ENCODE assay signal across 10 mouse cellular contexts in the genomic region with DNA sequence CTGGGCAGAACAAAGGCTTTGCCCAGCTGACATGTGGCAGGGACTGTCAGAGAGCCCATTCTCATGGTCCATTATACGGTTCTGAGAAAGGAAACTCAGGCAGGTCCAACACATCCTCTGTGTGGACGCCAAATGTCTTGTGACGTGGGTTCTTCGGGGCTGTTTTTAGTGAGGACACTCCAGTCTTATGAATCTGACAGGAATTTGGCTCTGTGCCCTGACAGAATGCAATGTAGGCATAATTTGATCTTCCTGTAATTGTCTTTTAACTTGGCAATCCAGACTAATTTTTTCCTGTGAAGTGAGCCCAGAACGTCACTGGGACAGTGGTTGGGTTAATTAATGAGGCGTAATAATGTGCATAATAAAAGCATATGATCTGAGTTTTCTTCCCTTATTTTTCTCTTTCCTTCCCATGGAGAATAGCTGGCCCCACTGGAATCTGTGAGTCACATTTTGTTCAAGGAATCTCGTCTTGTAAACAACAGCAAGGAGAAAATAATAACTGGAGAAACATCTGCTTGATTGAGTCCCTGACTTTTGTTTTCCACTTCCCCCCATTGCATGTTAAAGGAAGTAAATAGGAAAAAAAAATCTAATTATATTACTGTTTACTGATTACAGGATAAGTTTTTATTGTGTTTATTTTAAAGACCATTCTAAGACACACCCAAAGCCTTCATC.
DNase-seq lines count a peak whose midpoint lies in the region; ATAC-seq and TF ChIP-seq lines count a peak whose summit lies in the region.
"Had no signal": no experiment of that assay in that cellular context is flagged by ENCODE, and none has a peak within 500 bp of the region (broad histone marks: within the 10 kb centered on the region; RNA-seq: fewer than 3 reads in every experiment).

No protein-coding gene starts in this region.

- H3K4me1 ChIP-seq in cerebellum, adult 2 months (ENCODE audit: control insufficient read depth, insufficient read depth, low read length), result no peaks in the 10 kb centered on the region
- no peaks in the 10 kb centered on the region for H3K4me1 ChIP-seq in stomach, embryonic 16.5 days (ENCODE audit: control insufficient read depth, insufficient read depth, low read length)
- no peaks in the 10 kb centered on the region for H3K4me1 ChIP-seq in stomach, postnatal 0 days (replicated peaks; ENCODE audit: control insufficient read depth, insufficient read depth)
- H3K4me1 ChIP-seq in kidney, embryonic 15.5 days, result no peaks in the 10 kb centered on the region

- DNase-seq in cerebellum, postnatal 10 days, result peak; percentile 35 to 44
- DNase-seq in cerebellum, adult 2 months, result no peak
- DNase-seq in stomach, postnatal 0 days (ENCODE audit: low spot score), result no peak
- DNase-seq in thymus, postnatal 0 days (ENCODE audit: low spot score), result no peak
- DNase-seq in cerebellum, postnatal 36 days, result no peak
- DNase-seq: thymus, postnatal 14 days had no signal

- TF ChIP-seq CTCF in cerebellum, adult 2 months (IDR thresholded peaks at IDR 0.05; ENCODE audit: borderline replicate concordance, insufficient read depth, low read depth, low read length), result no peak
- no peak for TF ChIP-seq CTCF in stomach, postnatal 0 days (IDR thresholded peaks at IDR 0.05; ENCODE audit: low read depth)

- WGBS in cerebellum, adult 2 months, result 9% methylated on average over 7 of the region's 7 CpGs
- 36% methylated on average over 7 of the region's 7 CpGs for WGBS in stomach, embryonic 16.5 days
- WGBS in stomach, postnatal 0 days, result 53% methylated on average over 7 of the region's 7 CpGs
- WGBS in kidney, embryonic 15.5 days, result 48% methylated on average over 7 of the region's 7 CpGs

- no peaks in the 10 kb centered on the region for H3K9me3 ChIP-seq in stomach, embryonic 16.5 days (replicated peaks; ENCODE audit: control insufficient read depth, low read length)
- H3K9me3 ChIP-seq in stomach, postnatal 0 days (ENCODE audit: control insufficient read depth, low read length), result no peaks in the 10 kb centered on the region
- no peaks in the 10 kb centered on the region for H3K9me3 ChIP-seq in kidney, embryonic 15.5 days (replicated peaks)

- no peak for TF ChIP-seq EP300 in stomach, postnatal 0 days (optimal IDR thresholded peaks at IDR 0.05)

- no peaks in the 10 kb centered on the region for H3K27me3 ChIP-seq in cerebellum, adult 2 months (ENCODE audit: control insufficient read depth, insufficient read depth, low read length)
- no peaks in the 10 kb centered on the region for H3K27me3 ChIP-seq in stomach, embryonic 16.5 days (ENCODE audit: control insufficient read depth, insufficient read depth, low read length)
- H3K27me3 ChIP-seq in stomach, postnatal 0 days (ENCODE audit: control insufficient read depth, insufficient read depth, low read length), result no peaks in the 10 kb centered on the region
- H3K27me3 ChIP-seq in kidney, embryonic 15.5 days, result no peaks in the 10 kb centered on the region

- H3K9ac ChIP-seq in stomach, embryonic 16.5 days (ENCODE audit: low read length), result no peak overlapping the region
- H3K9ac ChIP-seq in stomach, postnatal 0 days (ENCODE audit: low read length), result no peak overlapping the region
- H3K9ac ChIP-seq in kidney, embryonic 15.5 days, result no peak overlapping the region

- ATAC-seq in stomach, embryonic 16.5 days (ENCODE audit: insufficient read depth, low FRiP score), result 0 out of 2 replicates have a peak, but pooled peaks have one; percentile 29
- ATAC-seq in stomach, postnatal 0 days (ENCODE audit: low FRiP score, low TSS enrichment), result no peak
- ATAC-seq in kidney, embryonic 15.5 days (replicated peaks; ENCODE audit: low FRiP score), result peak; percentile 18; the same call in 1 of the 2 replicates
- ATAC-seq in erythroblast, adult 5-6 weeks (replicated peaks; ENCODE audit: low FRiP score, poor library complexity, severe bottlenecking), result no peak
- ATAC-seq: activated CD4-positive, CD25-positive, alpha-beta regulatory T cell, adult 4 months had no signal

- H3K27ac ChIP-seq in cerebellum, adult 2 months (ENCODE audit: insufficient read depth, low read length), result no peak overlapping the region
- H3K27ac ChIP-seq in stomach, embryonic 16.5 days (ENCODE audit: low read length), result no peak overlapping the region
- H3K27ac ChIP-seq in stomach, postnatal 0 days (replicated peaks), result no peak overlapping the region
- no peak overlapping the region for H3K27ac ChIP-seq in kidney, embryonic 15.5 days

- TF ChIP-seq POLR2A in cerebellum, adult 2 months (IDR thresholded peaks at IDR 0.05; ENCODE audit: borderline replicate concordance, insufficient read depth, low read length), result no peak

- no peaks in the 10 kb centered on the region for H3K36me3 ChIP-seq in stomach, embryonic 16.5 days (ENCODE audit: control insufficient read depth, insufficient read depth, low read length)
- no peaks in the 10 kb centered on the region for H3K36me3 ChIP-seq in stomach, postnatal 0 days (ENCODE audit: control insufficient read depth, insufficient read depth, low read length)
- no peaks in the 10 kb centered on the region for H3K36me3 ChIP-seq in kidney, embryonic 15.5 days

- no peak overlapping the region for H3K4me3 ChIP-seq in cerebellum, adult 2 months (replicated peaks; ENCODE audit: insufficient read depth, low read depth, low read length)
- no peak overlapping the region for H3K4me3 ChIP-seq in stomach, embryonic 16.5 days (replicated peaks; ENCODE audit: low read length)
- H3K4me3 ChIP-seq in stomach, postnatal 0 days (ENCODE audit: low read depth, low read length), result no peak overlapping the region
- no peak overlapping the region for H3K4me3 ChIP-seq in kidney, embryonic 15.5 days (replicated peaks)

- no peak overlapping the region for H3K4me2 ChIP-seq in stomach, embryonic 16.5 days (ENCODE audit: low read depth, low read length)
- H3K4me2 ChIP-seq in stomach, postnatal 0 days (replicated peaks; ENCODE audit: low read depth), result no peak overlapping the region
- no peak overlapping the region for H3K4me2 ChIP-seq in kidney, embryonic 15.5 days

Comparison
In these comparisons a context has a peak if more than half of its experiments do, and no peak if none do; other contexts are left out.
1. DNase-seq: peak in cerebellum, postnatal 10 days (2 of 2); none in cerebellum, adult 2 months (0 of 2), stomach, postnatal 0 days (single experiment), thymus, postnatal 0 days (single experiment) and cerebellum, postnatal 36 days (0 of 2).
2. ATAC-seq: peak in stomach, embryonic 16.5 days (single experiment) and kidney, embryonic 15.5 days (single experiment); none in stomach, postnatal 0 days (single experiment) and erythroblast, adult 5-6 weeks (single experiment).